Mouse (Mus musculus): ENCODE measurements around the gene Hnf1b. TPM values are rescaled to one million over a fixed set of nuclear protein-coding genes. Genes with fewer than 3 reads are reported as not detected.

Gene Hnf1b
- polyA plus RNA-seq, 1 experiment from 2014 or later, result 9.5 TPM

Other genes starting within 250 kb of the Hnf1b start
- not detected in 2 replicates for gene Rpl9-ps1, start 204.4 kb upstream of the Hnf1b start, polyA plus RNA-seq (2015; fragmentation: Nextera tagmentation; extraction: Ambion mirVana)
- gene Ccl3, start 200.7 kb upstream of the Hnf1b start, polyA plus RNA-seq (2015; fragmentation: Nextera tagmentation; extraction: Ambion mirVana), result 1.1 and 1.2 TPM in 2 replicates
- 0.56 TPM in 1 of 2 replicates, not detected in the other for gene Ccl4, start 187.5 kb upstream of the Hnf1b start, polyA plus RNA-seq (2015; fragmentation: Nextera tagmentation; extraction: Ambion mirVana)
- gene Wfdc17, start 146.1 kb upstream of the Hnf1b start, polyA plus RNA-seq (2015; fragmentation: Nextera tagmentation; extraction: Ambion mirVana), result 1.8 and 2.1 TPM in 2 replicates
- gene Wfdc18, start 141.0 kb upstream of the Hnf1b start, polyA plus RNA-seq (2015; fragmentation: Nextera tagmentation; extraction: Ambion mirVana), result 1.4 and 2.4 TPM in 2 replicates
- 0.87 and 1.7 TPM in 2 replicates for gene Wfdc21, start 103.1 kb upstream of the Hnf1b start, polyA plus RNA-seq (2015; fragmentation: Nextera tagmentation; extraction: Ambion mirVana)
- 21.0 and 23.2 TPM in 2 replicates for gene Heatr6, start 96.4 kb upstream of the Hnf1b start, polyA plus RNA-seq (2015; fragmentation: Nextera tagmentation; extraction: Ambion mirVana)
- 33.3 and 37.5 TPM in 2 replicates for gene Ddx52, start 92.0 kb downstream of the Hnf1b start, polyA plus RNA-seq (2015; fragmentation: Nextera tagmentation; extraction: Ambion mirVana)
- gene Synrg, start 114.4 kb downstream of the Hnf1b start, polyA plus RNA-seq (2015; fragmentation: Nextera tagmentation; extraction: Ambion mirVana), result 9.5 and 11.3 TPM in 2 replicates
- gene Dusp14, start 219.2 kb downstream of the Hnf1b start, polyA plus RNA-seq (2015; fragmentation: Nextera tagmentation; extraction: Ambion mirVana), result 20.7 and 24.3 TPM in 2 replicates